Mouse (Mus musculus): Measurements from ENCODE around the gene Cend1. TPM values are rescaled to one million over a fixed set of nuclear protein-coding genes. Genes with fewer than 3 reads are reported as not detected.
A peak's percentile ranks its signal among the peaks of the same experiment; 100 is the strongest.

Gene Cend1
- total and polyA plus RNA-seq, 2 experiments: 0.09 TPM; not detected in 1

DNA sequence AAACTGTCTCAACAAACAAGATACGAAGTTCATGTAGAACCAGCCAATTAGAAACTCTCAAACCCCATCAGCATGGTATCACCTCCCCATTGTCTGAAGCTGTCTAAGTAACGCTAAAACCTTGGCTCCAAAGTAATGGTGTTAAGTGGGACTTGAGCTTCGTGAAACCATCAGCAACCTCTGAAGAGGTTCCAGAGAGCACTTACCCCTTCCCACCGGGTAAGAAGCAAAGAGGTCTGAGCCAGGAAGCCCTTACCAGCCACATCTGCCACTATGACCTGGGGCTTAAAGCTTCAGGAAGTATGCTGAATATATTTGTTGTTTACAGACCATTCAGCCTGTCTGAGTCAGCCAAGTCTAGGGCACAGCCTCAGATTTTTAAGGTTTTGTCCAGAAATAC is 23.8 kb downstream of the Cend1 start:
- Histone ChIP-seq H3K36me3 (ENCODE audit: control insufficient read depth, insufficient read depth, low read length) (peaks cover 4% of the 10 kb centered on the region; the same call in 1 of the 2 replicates), H3K27me3 (ENCODE audit: control insufficient read depth, insufficient read depth, low read length) (no peaks in the 10 kb centered on the region)
- WGBS: 83% methylated on average over 4 of the region's 4 CpGs

DNA sequence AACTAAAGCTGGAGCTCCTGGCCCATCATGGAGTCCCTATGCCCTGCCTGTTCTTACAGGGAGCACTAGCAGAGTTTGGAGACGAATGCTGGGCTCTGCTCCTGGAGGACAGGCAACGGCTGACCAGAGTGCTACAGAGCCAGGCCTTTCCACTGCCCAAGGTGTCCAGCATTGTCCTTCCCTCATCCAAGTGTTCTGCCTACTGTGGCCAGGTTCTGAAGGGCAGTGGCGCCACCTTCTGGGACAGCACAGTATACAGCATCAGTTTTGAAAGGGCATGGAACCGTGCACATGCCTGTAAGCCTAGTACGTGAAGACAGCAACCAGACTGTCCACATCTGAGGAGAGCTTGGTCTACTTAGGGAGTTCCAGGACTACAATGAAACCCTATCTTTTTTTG is 26.0 kb downstream of the Cend1 start:
- no peak for TF ChIP-seq POLR2A (IDR thresholded peaks at IDR 0.05; ENCODE audit: extremely low read depth, insufficient read depth, low read length)
- TF ChIP-seq CTCF (IDR thresholded peaks at IDR 0.05; ENCODE audit: low read depth, low read length): peak; percentile 98
- 33% methylated on average over 5 of the region's 5 CpGs for WGBS

More for the DNA sequence above, 23.8 kb downstream of the Cend1 start:
- Histone ChIP-seq H3K79me2 (ENCODE audit: control insufficient read depth, insufficient read depth, low read length) (no peaks in the 10 kb centered on the region), H3K27ac (replicated peaks; ENCODE audit: insufficient read depth, low read depth, low read length) (no peak overlapping the region), H3K4me1 (ENCODE audit: control insufficient read depth, insufficient read depth, low read length) (peaks cover 11% of the 10 kb centered on the region), H3K4me3 (ENCODE audit: insufficient read depth, low read depth, low read length) (no peak overlapping the region), H3K9ac (ENCODE audit: low read depth, low read length) (no peak overlapping the region)
- TF ChIP-seq CTCF (IDR thresholded peaks at IDR 0.05; ENCODE audit: low read depth, low read length) (no peak), POLR2A (IDR thresholded peaks at IDR 0.05; ENCODE audit: extremely low read depth, insufficient read depth, low read length) (no peak)
- DNase-seq (ENCODE audit: extremely low read depth, low read depth, low spot score): no peak

DNA sequence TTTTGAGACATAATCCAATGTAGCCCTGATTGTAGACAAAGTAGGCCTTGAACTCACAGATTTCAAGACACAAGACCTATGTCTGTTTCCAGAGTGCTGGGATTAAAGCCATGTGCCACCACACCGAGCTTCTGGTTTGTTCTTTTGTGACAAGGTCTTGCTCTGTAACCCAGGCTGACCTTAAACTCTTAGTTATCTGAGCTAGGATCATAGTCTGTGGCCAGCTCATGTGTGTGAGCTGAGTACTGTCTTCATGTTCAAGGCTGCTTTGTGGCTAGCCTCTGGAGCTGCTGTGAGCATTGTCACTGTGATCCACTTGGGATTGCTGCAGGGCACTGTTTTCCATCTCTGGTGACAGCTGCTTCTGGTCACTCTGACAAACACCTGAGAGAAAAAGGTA is 33.9 kb downstream of the Cend1 start:
- Histone ChIP-seq H3K27me3 (ENCODE audit: control insufficient read depth, insufficient read depth, low read length) (no peaks in the 10 kb centered on the region), H3K36me3 (ENCODE audit: control insufficient read depth, insufficient read depth, low read length) (peaks cover 27% of the 10 kb centered on the region; the same call in 1 of the 2 replicates), H3K79me2 (ENCODE audit: control insufficient read depth, insufficient read depth, low read length) (peaks cover 9% of the 10 kb centered on the region; the same call in 1 of the 2 replicates), H3K27ac (replicated peaks; ENCODE audit: insufficient read depth, low read depth, low read length) (no peak overlapping the region), H3K9ac (ENCODE audit: low read depth, low read length) (no peak overlapping the region), H3K4me3 (ENCODE audit: insufficient read depth, low read depth, low read length) (no peak overlapping the region), H3K4me1 (ENCODE audit: control insufficient read depth, insufficient read depth, low read length) (peaks cover 12% of the 10 kb centered on the region)
- no peak for DNase-seq (ENCODE audit: extremely low read depth, low read depth, low spot score)
- 50% methylated on average over 1 of the region's 1 CpGs for WGBS
- no peak for TF ChIP-seq POLR2A (IDR thresholded peaks at IDR 0.05; ENCODE audit: extremely low read depth, insufficient read depth, low read length)
- TF ChIP-seq CTCF (IDR thresholded peaks at IDR 0.05; ENCODE audit: low read depth, low read length): no peak

More for the DNA sequence above, 26.0 kb downstream of the Cend1 start:
- H3K27ac ChIP-seq (replicated peaks; ENCODE audit: insufficient read depth, low read depth, low read length): no peak overlapping the region
- no peak overlapping the region for H3K4me3 ChIP-seq (ENCODE audit: insufficient read depth, low read depth, low read length)
- peak; percentile 58 for DNase-seq (ENCODE audit: extremely low read depth, low read depth, low spot score)
- no peaks in the 10 kb centered on the region for H3K4me1 ChIP-seq (ENCODE audit: control insufficient read depth, insufficient read depth, low read length)
- no peak overlapping the region for H3K9ac ChIP-seq (ENCODE audit: low read depth, low read length)
- peaks cover 19% of the 10 kb centered on the region; the same call in 1 of the 2 replicates for H3K36me3 ChIP-seq (ENCODE audit: control insufficient read depth, insufficient read depth, low read length)
- H3K79me2 ChIP-seq (ENCODE audit: control insufficient read depth, insufficient read depth, low read length): no peaks in the 10 kb centered on the region
- no peaks in the 10 kb centered on the region for H3K27me3 ChIP-seq (ENCODE audit: control insufficient read depth, insufficient read depth, low read length)

DNA sequence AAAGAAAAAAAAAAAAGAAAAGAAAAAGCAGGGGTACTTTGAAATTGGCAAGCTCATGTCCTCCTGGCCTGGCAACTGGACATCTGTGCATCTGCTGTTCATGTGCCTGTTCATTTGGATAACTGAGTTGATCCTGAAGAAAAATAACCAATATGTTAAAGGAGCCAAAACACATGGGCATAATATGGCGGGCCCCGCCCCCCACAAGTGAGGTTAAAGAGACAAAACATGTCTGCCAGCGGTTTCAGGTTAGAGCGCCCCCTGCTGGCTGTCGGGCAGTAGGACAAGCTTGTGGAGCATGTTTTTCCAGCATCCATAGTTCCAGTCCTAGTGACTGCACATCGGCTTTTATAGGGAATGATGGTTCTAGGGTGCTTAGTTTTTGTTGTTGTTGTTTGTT is 34.5 kb downstream of the Cend1 start:
- peak; percentile 29 for DNase-seq (ENCODE audit: extremely low read depth, low read depth, low spot score)
- 32% methylated on average over 6 of the region's 6 CpGs for WGBS
- Histone ChIP-seq H3K9ac (ENCODE audit: low read depth, low read length) (no peak overlapping the region), H3K27me3 (ENCODE audit: control insufficient read depth, insufficient read depth, low read length) (no peaks in the 10 kb centered on the region), H3K4me1 (ENCODE audit: control insufficient read depth, insufficient read depth, low read length) (peaks cover 12% of the 10 kb centered on the region), H3K27ac (replicated peaks; ENCODE audit: insufficient read depth, low read depth, low read length) (no peak overlapping the region), H3K4me3 (ENCODE audit: insufficient read depth, low read depth, low read length) (no peak overlapping the region), H3K36me3 (ENCODE audit: control insufficient read depth, insufficient read depth, low read length) (peaks cover 23% of the 10 kb centered on the region; the same call in 1 of the 2 replicates), H3K79me2 (ENCODE audit: control insufficient read depth, insufficient read depth, low read length) (peaks cover 9% of the 10 kb centered on the region; the same call in 1 of the 2 replicates)
- peak; percentile 86 for TF ChIP-seq CTCF (IDR thresholded peaks at IDR 0.05; ENCODE audit: low read depth, low read length)
- no peak for TF ChIP-seq POLR2A (IDR thresholded peaks at IDR 0.05; ENCODE audit: extremely low read depth, insufficient read depth, low read length)

DNA sequence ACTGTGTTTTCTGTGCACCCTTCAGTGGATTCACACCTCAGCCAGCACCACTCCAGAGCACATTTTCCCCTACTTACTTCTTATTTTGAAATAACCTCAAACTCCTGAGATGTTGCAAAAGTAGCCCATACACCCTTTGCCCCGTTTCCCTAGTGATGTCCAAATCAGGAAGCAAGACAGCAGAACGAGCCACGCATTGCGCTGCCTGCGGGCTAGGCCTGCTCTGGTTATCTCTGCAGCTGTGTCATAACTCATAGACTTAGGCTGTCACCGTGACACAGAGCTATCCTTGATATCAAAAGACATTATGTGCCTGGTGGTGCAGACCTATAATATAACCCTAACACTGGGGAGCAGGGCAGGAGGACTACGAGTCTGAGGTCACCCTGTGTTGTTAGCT is 35.1 kb downstream of the Cend1 start:
- WGBS: 32% methylated on average over 7 of the region's 7 CpGs
- peaks cover 9% of the 10 kb centered on the region; the same call in 1 of the 2 replicates for H3K79me2 ChIP-seq (ENCODE audit: control insufficient read depth, insufficient read depth, low read length)
- peaks cover 12% of the 10 kb centered on the region for H3K4me1 ChIP-seq (ENCODE audit: control insufficient read depth, insufficient read depth, low read length)
- peak; percentile 63 for DNase-seq (ENCODE audit: extremely low read depth, low read depth, low spot score)
- no peak overlapping the region for H3K27ac ChIP-seq (replicated peaks; ENCODE audit: insufficient read depth, low read depth, low read length)
- H3K27me3 ChIP-seq (ENCODE audit: control insufficient read depth, insufficient read depth, low read length): no peaks in the 10 kb centered on the region
- peaks cover 20% of the 10 kb centered on the region; the same call in 1 of the 2 replicates for H3K36me3 ChIP-seq (ENCODE audit: control insufficient read depth, insufficient read depth, low read length)
- TF ChIP-seq CTCF (IDR thresholded peaks at IDR 0.05; ENCODE audit: low read depth, low read length) (no peak), POLR2A (IDR thresholded peaks at IDR 0.05; ENCODE audit: extremely low read depth, insufficient read depth, low read length) (no peak)
- H3K9ac ChIP-seq (ENCODE audit: low read depth, low read length): no peak overlapping the region
- H3K4me3 ChIP-seq (ENCODE audit: insufficient read depth, low read depth, low read length): no peak overlapping the region

DNA sequence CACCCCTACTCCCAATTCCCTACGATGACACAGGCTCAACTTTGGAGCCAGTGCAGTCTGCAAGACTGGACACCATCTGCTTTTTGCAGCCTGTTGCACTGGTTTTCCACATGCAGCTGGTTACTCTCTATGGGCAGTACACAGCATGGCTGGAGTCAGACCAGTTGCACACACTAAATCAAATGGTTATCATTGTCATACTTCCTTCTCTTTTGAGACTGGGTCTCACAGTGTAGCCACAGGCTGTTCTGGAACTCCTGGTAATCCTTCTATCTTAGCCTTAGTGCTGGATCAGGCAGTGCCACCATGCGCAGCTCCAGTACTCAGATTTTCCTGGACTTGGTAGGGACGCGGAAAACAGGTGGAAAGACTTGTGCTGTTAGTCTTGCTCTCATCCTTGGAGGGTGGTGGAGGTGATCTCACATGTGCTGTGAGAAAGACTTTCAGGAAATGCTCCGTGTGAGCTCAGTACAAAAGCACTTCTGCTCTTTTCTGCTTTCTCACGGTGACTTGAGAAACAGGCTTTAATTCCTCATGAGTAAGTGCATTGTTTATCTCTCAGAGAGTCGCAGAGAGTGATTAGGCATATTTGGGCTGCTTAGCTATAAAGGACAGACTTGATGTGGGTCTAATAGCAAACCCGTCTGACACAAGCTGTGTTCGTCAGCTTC is 36.6 kb downstream of the Cend1 start:
- peak overlapping the region; percentile 73 for H3K27ac ChIP-seq (replicated peaks; ENCODE audit: insufficient read depth, low read depth, low read length)
- no peak for DNase-seq (ENCODE audit: extremely low read depth, low read depth, low spot score)

More for the DNA sequence above, 36.6 kb downstream of the Cend1 start:
- TF ChIP-seq POLR2A (IDR thresholded peaks at IDR 0.05; ENCODE audit: extremely low read depth, insufficient read depth, low read length) (no peak), CTCF (IDR thresholded peaks at IDR 0.05; ENCODE audit: low read depth, low read length) (no peak)
- Histone ChIP-seq H3K79me2 (ENCODE audit: control insufficient read depth, insufficient read depth, low read length) (peaks cover 9% of the 10 kb centered on the region; the same call in 1 of the 2 replicates), H3K27me3 (ENCODE audit: control insufficient read depth, insufficient read depth, low read length) (no peaks in the 10 kb centered on the region), H3K4me3 (ENCODE audit: insufficient read depth, low read depth, low read length) (peak overlapping the region; percentile 80), H3K9ac (ENCODE audit: low read depth, low read length) (peak overlapping the region; percentile 77), H3K36me3 (ENCODE audit: control insufficient read depth, insufficient read depth, low read length) (peaks cover 8% of the 10 kb centered on the region; the same call in 1 of the 2 replicates), H3K4me1 (ENCODE audit: control insufficient read depth, insufficient read depth, low read length) (peaks cover 12% of the 10 kb centered on the region)
- WGBS: 34% methylated on average over 9 of the region's 9 CpGs

Data from liver, adult 2 months (tissue).